Mouse (Mus musculus): ENCODE measurements around the gene Mrps21.
"Not testable (repeated sequence)": the region's sequence is repeated elsewhere in the genome, so short reads cannot be mapped to it uniquely, and the experiment has no call there.

Mrps21 gene

DNA sequence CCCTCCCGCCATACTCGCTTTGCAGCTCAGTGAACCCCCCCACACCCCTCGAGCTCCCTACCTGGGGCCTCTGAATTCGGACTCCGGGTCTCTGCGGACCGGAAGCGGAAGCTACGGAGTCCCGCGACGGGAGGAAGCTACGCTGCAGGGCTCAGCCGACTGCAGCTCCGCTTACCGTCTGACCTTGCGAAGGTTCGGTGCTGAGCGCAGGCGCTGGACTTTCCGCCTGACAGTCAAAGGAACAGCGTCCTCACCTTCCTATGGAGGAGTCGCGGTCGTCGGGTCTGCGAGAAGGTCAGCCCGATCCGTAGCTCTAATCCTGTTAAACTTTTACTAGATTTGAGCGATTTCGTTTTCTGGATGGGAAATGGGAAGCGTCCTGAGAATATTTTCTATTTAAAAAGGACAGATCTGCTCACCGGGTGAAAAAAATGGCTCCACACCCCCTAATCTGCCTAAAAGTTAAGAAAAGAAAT lies at the start of gene Mrps21:
Gene Mrps21, minus strand, starts transcription at position 128 of the 476 bp plus-strand sequence.
- DNase-seq, result peak; percentile 79

DNA sequence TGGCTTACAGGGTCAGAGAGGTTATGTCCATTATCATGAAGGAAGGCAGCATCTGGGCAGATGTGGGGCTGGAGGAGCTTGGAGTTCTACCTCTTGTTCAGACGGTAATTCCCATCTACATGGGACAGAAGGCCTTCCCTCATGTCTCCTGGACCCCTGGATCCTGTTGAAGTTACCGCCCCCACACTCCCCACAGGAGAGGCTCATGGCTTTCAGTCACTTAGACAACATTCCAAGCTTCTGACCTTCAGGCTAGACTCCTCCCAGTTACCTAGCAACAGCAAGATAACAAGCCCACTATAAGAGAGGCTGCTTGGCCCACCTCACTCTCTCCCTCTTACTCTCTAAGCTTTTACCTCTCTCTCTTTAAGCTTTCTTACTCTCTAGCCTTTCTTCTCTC lies 49.2 kb upstream of the Mrps21 start:
- DNase-seq, result not testable (repeated sequence)

GRCm38 (mm10) chr3:95916760-95917159 lies 45.4 kb upstream of the Mrps21 start:
- no peak for DNase-seq

DNA sequence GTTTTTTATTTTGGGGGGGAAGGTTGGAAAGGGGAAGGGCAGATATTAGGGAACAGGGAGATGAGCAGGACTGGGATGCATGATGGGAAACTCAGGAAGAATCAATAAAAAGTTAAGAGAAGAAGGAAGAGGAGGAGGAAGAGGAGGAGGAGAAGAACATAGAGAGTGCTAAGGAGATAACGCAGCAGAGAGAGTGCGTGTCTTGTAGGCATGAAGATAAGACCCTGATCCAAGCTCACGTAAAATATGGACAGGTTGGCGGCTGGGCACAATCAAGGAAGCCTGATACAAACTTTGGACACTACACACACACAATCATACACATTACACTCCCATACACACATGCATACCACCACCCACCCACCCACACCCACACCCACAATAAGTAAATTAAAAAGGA lies 43.4 kb upstream of the Mrps21 start:
- no peak for DNase-seq

DNA sequence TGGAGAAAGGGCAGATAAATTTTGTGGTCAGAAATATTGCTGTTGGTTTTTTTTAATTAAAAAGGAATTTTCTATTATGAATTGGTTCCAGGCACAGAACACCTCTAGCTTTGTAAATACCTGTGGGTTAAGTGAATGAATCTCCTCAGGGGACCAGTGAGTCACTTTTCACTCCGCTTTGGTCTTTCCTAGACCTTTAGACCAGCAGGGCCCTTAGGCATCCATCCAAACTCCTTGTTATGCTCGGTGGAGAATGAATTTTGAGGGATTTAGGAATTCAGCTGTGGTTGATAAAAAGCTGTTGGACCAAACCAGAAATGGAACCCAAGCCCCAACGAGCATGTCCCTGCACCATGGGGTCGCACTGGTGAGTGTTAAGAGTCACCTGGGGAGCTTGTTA lies 36.3 kb upstream of the Mrps21 start:
- no peak for DNase-seq

GRCm38 (mm10) chr3:95906860-95907259 lies 35.5 kb upstream of the Mrps21 start:
- peak; percentile 43 for DNase-seq

- DNase-seq, result no peak
Observed at GRCm38 (mm10) chr3:95905940-95906492, 34.7 kb upstream of the Mrps21 start.

- DNase-seq, result no peak
Observed at GRCm38 (mm10) chr3:95905146-95905939, 34.0 kb upstream of the Mrps21 start.

GRCm38 (mm10) chr3:95904568-95904967 lies 33.2 kb upstream of the Mrps21 start, which contains the start of gene Car14:
TSS of gene Car14 (minus strand) at chr3:95904691.
- no peak for DNase-seq

DNA sequence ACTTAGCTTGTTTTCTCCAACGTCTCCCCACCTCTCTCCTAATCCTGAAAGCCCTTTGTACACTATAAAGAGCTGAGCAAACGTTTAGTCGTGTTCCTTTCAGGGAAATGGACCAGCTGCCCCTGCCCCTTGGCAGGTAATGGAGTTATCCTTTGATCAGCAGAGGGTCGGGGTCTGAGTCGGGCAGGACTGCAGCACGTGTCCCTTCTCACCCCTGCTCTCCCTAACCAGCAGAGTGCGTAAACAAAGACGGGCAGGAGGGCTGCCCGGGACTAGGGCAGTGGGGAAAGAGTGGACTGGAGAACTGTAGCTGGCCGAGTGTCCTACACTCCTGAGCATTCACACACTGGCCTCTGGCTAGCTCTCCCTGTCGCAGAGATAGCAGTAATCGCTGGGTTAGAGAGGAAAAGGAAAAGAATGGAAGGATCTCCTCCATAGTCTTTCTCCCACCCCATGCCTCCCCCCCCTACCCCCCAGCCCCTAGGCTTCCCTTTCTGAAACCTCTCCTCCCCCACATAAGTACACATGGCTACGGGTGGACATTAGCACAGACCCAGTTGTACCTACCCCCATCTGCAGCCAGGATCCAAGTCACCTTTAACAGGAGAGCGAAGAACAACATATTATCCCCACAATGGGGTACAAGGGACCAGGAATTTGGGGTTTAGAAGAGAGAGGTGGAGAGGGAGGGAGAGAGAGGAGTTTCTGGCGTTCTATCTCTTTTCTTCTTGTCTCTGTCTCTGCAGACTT lies 32.6 kb upstream of the Mrps21 start:
- no peak for DNase-seq

GRCm38 (mm10) chr3:95902643-95903042 lies 31.3 kb upstream of the Mrps21 start:
- no peak for DNase-seq

DNA sequence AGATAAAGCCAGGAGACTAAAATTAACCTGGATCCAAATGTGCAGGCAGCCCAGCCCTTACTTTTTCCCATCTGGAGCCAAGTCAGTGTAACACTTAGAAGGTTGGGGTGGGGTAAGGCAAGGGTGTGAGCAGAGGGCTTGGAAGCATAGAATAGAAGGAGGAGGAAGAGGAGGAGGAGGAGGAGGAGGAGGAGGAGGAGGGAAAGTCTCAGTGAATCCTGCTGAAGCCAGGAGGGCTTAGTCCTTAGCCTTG lies 31.0 kb upstream of the Mrps21 start:
- no peak for DNase-seq

GRCm38 (mm10) chr3:95901616-95902372 lies 30.5 kb upstream of the Mrps21 start:
- DNase-seq, result no peak

- DNase-seq, result no peak
Observed at GRCm38 (mm10) chr3:95899800-95900524, 28.6 kb upstream of the Mrps21 start.

DNA sequence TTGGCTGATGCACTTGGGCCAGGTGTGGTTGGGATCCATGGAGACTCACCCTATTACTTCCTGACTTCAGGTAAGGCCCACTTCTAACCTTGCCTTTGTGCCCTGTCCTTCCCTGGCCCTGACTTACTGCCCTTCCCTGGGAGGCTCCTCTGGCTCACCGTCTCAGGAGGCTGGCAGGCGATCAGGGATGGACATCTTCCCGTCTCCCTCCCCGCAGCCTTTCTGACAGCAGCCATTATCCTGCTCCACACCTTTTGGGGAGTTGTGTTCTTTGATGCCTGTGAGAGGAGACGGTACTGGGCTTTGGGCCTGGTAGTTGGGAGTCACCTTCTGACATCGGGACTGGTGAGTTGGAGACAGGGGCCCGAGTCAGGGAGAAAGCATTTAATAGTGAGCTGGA lies 24.2 kb upstream of the Mrps21 start:
- DNase-seq, result not testable (repeated sequence)

DNA sequence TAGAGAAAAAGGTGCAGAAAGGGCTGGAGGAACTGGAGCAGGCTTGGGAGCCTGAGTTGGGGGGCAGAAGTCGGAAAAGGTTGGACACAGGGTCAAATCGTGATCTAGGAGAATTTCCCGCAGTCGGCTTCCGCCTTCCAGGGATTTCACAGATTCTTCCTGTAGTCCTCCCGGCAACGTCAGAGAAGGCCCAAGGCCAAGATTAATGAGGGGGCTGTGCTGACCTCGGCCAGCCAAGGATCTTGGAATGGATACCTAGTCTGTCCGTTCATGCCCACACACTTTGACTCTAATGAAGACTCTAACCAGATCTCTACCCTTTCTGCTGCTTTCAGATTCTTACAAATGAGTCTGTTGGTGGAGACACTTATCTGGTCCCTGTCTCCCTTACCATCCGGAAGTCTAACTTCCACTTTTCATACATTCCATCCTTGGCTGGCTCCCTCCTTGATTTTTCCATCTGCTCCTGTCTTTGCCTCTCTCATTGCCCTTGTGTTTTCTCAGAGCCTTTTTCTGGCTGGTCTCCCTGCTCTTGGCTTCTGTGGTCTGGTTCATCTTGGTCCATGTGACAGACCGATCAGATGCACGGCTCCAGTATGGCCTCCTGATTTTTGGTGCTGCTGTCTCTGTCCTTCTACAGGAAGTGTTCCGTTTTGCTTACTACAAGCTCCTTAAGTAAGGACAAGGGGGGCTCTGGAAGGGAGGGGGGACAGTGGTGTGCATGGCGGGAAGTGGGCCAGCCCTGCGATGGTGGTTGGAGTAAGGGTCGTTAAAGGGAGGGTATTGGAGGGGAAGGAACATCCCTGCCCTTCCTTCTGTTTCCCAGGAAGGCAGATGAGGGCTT lies 23.2 kb upstream of the Mrps21 start:
- peak; percentile 52 for DNase-seq

- peak; percentile 96 for DNase-seq
Observed at GRCm38 (mm10) chr3:95893606-95894316, 22.4 kb upstream of the Mrps21 start, which contains the start of gene Aph1a. TSS of gene Aph1a (plus strand) at chr3:95893969.

GRCm38 (mm10) chr3:95893126-95893525 lies 21.8 kb upstream of the Mrps21 start:
- no peak for DNase-seq

DNA sequence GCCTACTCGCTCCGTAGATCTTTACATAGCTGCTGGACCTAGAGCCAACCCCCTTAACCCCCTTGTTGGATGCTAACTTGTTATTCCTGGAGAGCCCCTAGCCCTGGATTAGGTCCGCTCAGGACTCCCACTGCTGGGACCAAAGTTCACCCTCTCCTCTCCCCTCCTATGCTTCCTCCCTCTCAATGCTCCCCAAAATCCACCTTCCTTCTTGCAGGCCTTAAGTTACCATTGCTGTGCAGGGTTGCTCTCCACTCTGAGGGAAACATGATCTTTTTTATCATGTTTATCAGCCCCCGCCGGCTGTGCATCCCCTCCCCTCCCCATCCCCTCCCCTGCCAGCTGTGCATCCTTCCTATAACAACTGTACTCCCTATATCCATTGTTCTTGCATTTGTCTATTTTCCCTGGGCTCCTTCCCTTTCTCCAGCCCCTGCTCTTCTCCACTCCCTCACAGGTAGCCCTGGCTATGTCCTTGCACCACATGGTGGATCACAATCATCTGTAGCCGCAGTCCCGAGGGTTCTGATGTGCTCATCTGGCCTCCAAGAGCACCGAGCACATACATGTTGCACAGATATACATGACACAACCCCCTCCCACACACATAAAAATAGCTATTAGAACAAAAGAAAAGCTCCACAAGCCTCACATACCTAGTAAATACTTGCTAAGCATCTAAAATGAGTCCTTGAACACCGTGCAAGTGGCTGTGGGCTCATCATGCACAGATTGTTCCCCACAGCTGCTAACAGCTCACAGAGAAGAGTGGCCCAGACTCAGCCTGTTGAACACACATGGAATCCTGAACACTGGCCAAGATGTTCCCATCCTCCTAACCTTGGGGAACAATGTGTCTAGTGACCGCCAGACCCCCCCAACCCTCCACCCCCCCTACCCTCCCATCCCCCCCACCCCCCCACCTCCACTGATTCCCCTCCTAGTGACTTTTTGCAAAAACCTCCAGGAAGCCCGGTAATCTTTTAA lies 21.0 kb upstream of the Mrps21 start:
- DNase-seq, result no peak

Measured in cerebellum, adult 8-10 months (tissue).